Mouse (Mus musculus): ENCODE measurements around the gene 4931429L15Rik.

DNA sequence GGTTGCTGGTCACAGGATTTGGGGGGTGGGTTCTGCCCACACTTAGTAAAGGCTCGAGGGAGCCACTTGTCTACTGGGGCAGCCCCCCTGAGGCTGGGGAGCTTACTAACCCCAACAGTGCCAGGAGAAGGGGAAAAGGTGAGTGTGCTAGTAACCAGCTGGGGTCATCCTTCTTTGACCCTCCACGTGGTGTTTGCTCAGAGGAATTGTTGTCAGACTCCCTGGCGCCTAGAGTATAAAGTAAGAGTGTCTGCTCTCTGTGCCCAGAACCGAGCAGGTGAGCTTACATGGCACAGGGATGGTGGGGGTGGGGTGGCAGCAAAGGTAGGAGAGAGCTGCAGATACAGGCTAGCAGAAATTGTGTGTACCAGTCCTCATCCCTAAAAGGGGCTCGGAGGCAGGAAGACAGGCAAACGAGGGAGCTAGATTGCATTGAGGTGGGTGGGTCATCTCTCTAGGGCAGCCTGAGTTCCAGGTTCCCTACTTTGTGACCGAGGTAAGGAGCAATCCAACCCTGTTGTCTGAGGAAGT, 51.4 kb downstream of the 4931429L15Rik start, which contains the start of gene Apoa5:
- TF ChIP-seq CTCF (conservative IDR thresholded peaks at IDR 0.05; ENCODE audit: low read length) (no peak), POU5F1 (IDR thresholded peaks at IDR 0.05; ENCODE audit: borderline replicate concordance, low read length) (no peak), NANOG (IDR thresholded peaks at IDR 0.05; ENCODE audit: borderline replicate concordance, low read length) (no peak)
